Mouse (Mus musculus) hindbrain, embryonic 11.5 days (tissue): ENCODE data around the gene Pcsk6. TPM values are rescaled to one million over a fixed set of nuclear protein-coding genes. Genes with fewer than 3 reads are reported as not detected.
A peak's percentile ranks its signal among the peaks of the same experiment; 100 is the strongest.
"Not testable (repeated sequence)": the region's sequence is repeated elsewhere in the genome, so short reads cannot be mapped to it uniquely, and the experiment has no call there.

Experiments
- ATAC-seq: fragments of 200-750 bp; cut with Nextera tagmentation; 2 replicates; pipeline ENCODE4 v1.8.0; 2017; ENCODE audit warnings: mild to moderate bottlenecking, moderate TSS enrichment, moderate library complexity; ENCODE audit not compliant: low FRiP score
- DNase-seq: peaks from one replicate; pipeline ENCODE4 v3.0.0-alpha.2; 2015; ENCODE audit warnings: low spot score
- H3K27ac ChIP-seq: fragments of 300-500 bp; sonication (generic); 2 replicates; pipeline ENCODE4 v1.5.1; 2014; ENCODE audit warnings: mild to moderate bottlenecking, low read depth, low read length
- H3K27me3 ChIP-seq: fragments of 300-500 bp; sonication (generic); 2 replicates; pipeline ENCODE4 v1.6.1; 2014; ENCODE audit warnings: mild to moderate bottlenecking, low read length, moderate library complexity, mixed read lengths; ENCODE audit not compliant: control insufficient read depth, insufficient read depth
- H3K36me3 ChIP-seq: fragments of 300-500 bp; sonication (generic); 2 replicates; pipeline ENCODE4 v1.6.1; 2014; ENCODE audit warnings: mild to moderate bottlenecking, low read length, moderate library complexity, mixed read lengths; ENCODE audit not compliant: control insufficient read depth, insufficient read depth
- H3K4me1 ChIP-seq: fragments of 300-500 bp; sonication (generic); replicated peaks from 2 replicates; pipeline ENCODE4 v1.6.1; 2014; ENCODE audit warnings: low read length, mixed read lengths; ENCODE audit not compliant: control insufficient read depth, insufficient read depth
- H3K4me2 ChIP-seq: fragments of 300-500 bp; sonication (generic); replicated peaks from 2 replicates; pipeline ENCODE4 v1.6.1; 2014; ENCODE audit warnings: mild to moderate bottlenecking, low read depth, low read length
- H3K4me3 ChIP-seq: fragments of 300-500 bp; sonication (generic); 2 replicates; pipeline ENCODE4 v1.5.1; 2014; ENCODE audit warnings: low read depth, low read length
- H3K9ac ChIP-seq: fragments of 300-500 bp; sonication (generic); 2 replicates; pipeline ENCODE4 v1.6.1; 2014; ENCODE audit warnings: low read depth, low read length
- H3K9me3 ChIP-seq: fragments of 300-500 bp; sonication (generic); 2 replicates; pipeline ENCODE4 v1.6.1; 2016; ENCODE audit warnings: low read length; ENCODE audit not compliant: control insufficient read depth
- WGBS: fragments of 180-500 bp; shearing (Covaris S2); extraction: QIAGEN DNeasy Blood & Tissue Kit; methylation state at CpG from one replicate; pipeline ENCODE4 v1.1.7; 2014; 5-methylcytosine and 5-hydroxymethylcytosine counted together
- polyA plus RNA-seq: library from polyadenylated mRNA; unstranded; fragments of >200 nt; fragmentation: Nextera tagmentation; extraction: Ambion mirVana; gene quantifications from 2 replicates; pipeline ENCODE4 v1.2.1, GENCODE M21; 2014

The Pcsk6 gene
- polyA plus RNA-seq, 1 experiment from 2014 or later = 2.4 TPM

GRCm38 (mm10) chr7:65913088-65913610 is 51.6 kb downstream of the Pcsk6 start:
- no peak overlapping the region for H3K9ac ChIP-seq
- no peaks in the 10 kb centered on the region for H3K4me1 ChIP-seq
- no peak overlapping the region for H3K4me2 ChIP-seq
- ATAC-seq (no peak), DNase-seq (no peak)
- H3K27ac ChIP-seq = no peak overlapping the region
- WGBS = 84% methylated on average over 3 of the region's 3 CpGs
- H3K9me3 ChIP-seq = no peaks in the 10 kb centered on the region
- no peaks in the 10 kb centered on the region for H3K27me3 ChIP-seq
- H3K4me3 ChIP-seq = no peak overlapping the region
- no peaks in the 10 kb centered on the region for H3K36me3 ChIP-seq

GRCm38 (mm10) chr7:65914761-65915301 is 53.3 kb downstream of the Pcsk6 start:
- H3K4me3 ChIP-seq = no peak overlapping the region
- ATAC-seq (no peak), DNase-seq (no peak)
- H3K4me2 ChIP-seq = no peak overlapping the region
- no peaks in the 10 kb centered on the region for H3K4me1 ChIP-seq
- 69% methylated on average over 11 of the region's 11 CpGs for WGBS
- no peak overlapping the region for H3K9ac ChIP-seq
- H3K36me3 ChIP-seq = no peaks in the 10 kb centered on the region
- H3K9me3 ChIP-seq = no peaks in the 10 kb centered on the region
- H3K27ac ChIP-seq = no peak overlapping the region
- H3K27me3 ChIP-seq = no peaks in the 10 kb centered on the region

- H3K4me3 ChIP-seq = no peak overlapping the region
- H3K9me3 ChIP-seq = no peaks in the 10 kb centered on the region
- ATAC-seq (no peak), DNase-seq (no peak)
- H3K4me2 ChIP-seq = no peak overlapping the region
- H3K9ac ChIP-seq = no peak overlapping the region
- WGBS = 94% methylated on average over 7 of the region's 7 CpGs
- H3K36me3 ChIP-seq = no peaks in the 10 kb centered on the region
- H3K27ac ChIP-seq = no peak overlapping the region
- no peaks in the 10 kb centered on the region for H3K27me3 ChIP-seq
- H3K4me1 ChIP-seq = no peaks in the 10 kb centered on the region
These were observed 54.3 kb downstream of the Pcsk6 start for GRCm38 (mm10) chr7:65915821-65916220.

GRCm38 (mm10) chr7:65916566-65916965 is 55.0 kb downstream of the Pcsk6 start:
- H3K27me3 ChIP-seq = no peaks in the 10 kb centered on the region
- no peak for DNase-seq
- H3K9ac ChIP-seq = no peak overlapping the region
- H3K4me2 ChIP-seq = no peak overlapping the region
- H3K4me3 ChIP-seq = no peak overlapping the region
- no peak for ATAC-seq
- 74% methylated on average over 8 of the region's 8 CpGs for WGBS
- no peaks in the 10 kb centered on the region for H3K9me3 ChIP-seq
- H3K4me1 ChIP-seq = no peaks in the 10 kb centered on the region
- H3K36me3 ChIP-seq = no peaks in the 10 kb centered on the region
- no peak overlapping the region for H3K27ac ChIP-seq

- H3K9ac ChIP-seq = no peak overlapping the region
- DNase-seq = no peak
- no peak overlapping the region for H3K4me3 ChIP-seq
- no peaks in the 10 kb centered on the region for H3K27me3 ChIP-seq
- H3K4me2 ChIP-seq = no peak overlapping the region
- no peaks in the 10 kb centered on the region for H3K4me1 ChIP-seq
- WGBS = 91% methylated on average over 4 of the region's 4 CpGs
- no peak for ATAC-seq
- no peaks in the 10 kb centered on the region for H3K36me3 ChIP-seq
- no peak overlapping the region for H3K27ac ChIP-seq
- H3K9me3 ChIP-seq = no peaks in the 10 kb centered on the region
These were observed 56.9 kb downstream of the Pcsk6 start for GRCm38 (mm10) chr7:65918431-65918830.

GRCm38 (mm10) chr7:65929398-65929797 is 67.9 kb downstream of the Pcsk6 start:
- Histone ChIP-seq H3K27ac (no peak overlapping the region), H3K27me3 (no peaks in the 10 kb centered on the region)
- WGBS = 23% methylated on average over 5 of the region's 5 CpGs

GRCm38 (mm10) chr7:65930478-65930877 is 68.9 kb downstream of the Pcsk6 start:
- no peak overlapping the region for H3K27ac ChIP-seq
- ATAC-seq (peak; percentile 59; the same call in 1 of the 2 replicates), DNase-seq (peak; percentile 31)
- H3K9me3 ChIP-seq = no peaks in the 10 kb centered on the region
- no peaks in the 10 kb centered on the region for H3K27me3 ChIP-seq
- WGBS = 21% methylated on average over 11 of the region's 11 CpGs
- no peak overlapping the region for H3K9ac ChIP-seq
- no peak overlapping the region for H3K4me2 ChIP-seq
- H3K4me3 ChIP-seq = no peak overlapping the region
- H3K4me1 ChIP-seq = 0 out of 2 replicates have a peak, but pooled peaks cover 7% of the 10 kb centered on the region
- H3K36me3 ChIP-seq = no peaks in the 10 kb centered on the region

More at GRCm38 (mm10) chr7:65929398-65929797, 67.9 kb downstream of the Pcsk6 start:
- H3K9me3 ChIP-seq = no peaks in the 10 kb centered on the region
- H3K4me2 ChIP-seq = no peak overlapping the region
- peak; percentile 9 for DNase-seq
- ATAC-seq = no peak
- H3K4me1 ChIP-seq = 0 out of 2 replicates have a peak, but pooled peaks cover 7% of the 10 kb centered on the region
- no peak overlapping the region for H3K9ac ChIP-seq
- H3K36me3 ChIP-seq = no peaks in the 10 kb centered on the region
- H3K4me3 ChIP-seq = no peak overlapping the region

- H3K27ac ChIP-seq, H3K4me1 ChIP-seq, H3K9ac ChIP-seq, H3K4me3 ChIP-seq, H3K4me2 ChIP-seq, H3K9me3 ChIP-seq, H3K27me3 ChIP-seq, DNase-seq, H3K36me3 ChIP-seq, ATAC-seq: not testable (repeated sequence)
- WGBS = 83% methylated on average over 3 of the region's 3 CpGs
These were observed 72.9 kb downstream of the Pcsk6 start for GRCm38 (mm10) chr7:65934238-65934970.

- ATAC-seq (no peak), DNase-seq (no peak)
- no peak overlapping the region for H3K4me2 ChIP-seq
- no peaks in the 10 kb centered on the region for H3K36me3 ChIP-seq
- WGBS = 70% methylated on average over 1 of the region's 1 CpGs
- H3K4me1 ChIP-seq = 0 out of 2 replicates have a peak, but pooled peaks cover 3% of the 10 kb centered on the region
- H3K27ac ChIP-seq = no peak overlapping the region
- no peaks in the 10 kb centered on the region for H3K9me3 ChIP-seq
- H3K9ac ChIP-seq = no peak overlapping the region
- H3K4me3 ChIP-seq = no peak overlapping the region
- H3K27me3 ChIP-seq = no peaks in the 10 kb centered on the region
These were observed 73.7 kb downstream of the Pcsk6 start for GRCm38 (mm10) chr7:65935211-65935610.
